Mouse (Mus musculus): ENCODE measurements around the gene Trex1. TPM values are rescaled to one million over a fixed set of nuclear protein-coding genes. Genes with fewer than 3 reads are reported as not detected.

The Trex1 gene
- polyA plus RNA-seq (2012; rRNA removed) = 37.3 and 41.4 TPM in 2 replicates

- peak; percentile 79 for DNase-seq (ENCODE audit: low spot score)
These were observed at the start of gene Trex1 for GRCm38 (mm10) chr9:109059136-109059903. Gene Trex1, minus strand, starts transcription at chr9:109059734.

GRCm38 (mm10) chr9:109107341-109107740 lies 47.8 kb upstream of the Trex1 start:
- no peak for DNase-seq (ENCODE audit: low spot score)

DNA sequence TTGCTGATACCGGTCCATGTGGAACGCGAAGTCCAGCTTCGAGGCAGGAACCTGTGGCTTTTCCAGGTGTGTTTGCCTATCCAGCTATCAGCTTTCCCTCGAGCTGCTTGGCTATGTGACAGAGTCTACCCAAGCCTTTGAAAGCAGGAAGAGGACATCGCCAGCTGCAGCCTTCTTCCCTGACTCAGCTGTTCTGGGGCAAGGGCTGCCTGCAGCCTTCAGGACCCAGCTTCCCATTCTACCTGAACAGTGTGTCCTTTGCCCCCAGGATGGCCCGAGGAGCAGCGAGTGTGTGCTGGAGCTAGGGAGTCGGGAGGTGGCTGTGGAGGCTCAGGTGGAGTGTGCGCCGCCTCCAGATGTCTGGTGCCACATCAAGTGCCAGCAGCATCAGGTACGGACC lies 46.1 kb upstream of the Trex1 start:
- no peak for DNase-seq (ENCODE audit: low spot score)

DNA sequence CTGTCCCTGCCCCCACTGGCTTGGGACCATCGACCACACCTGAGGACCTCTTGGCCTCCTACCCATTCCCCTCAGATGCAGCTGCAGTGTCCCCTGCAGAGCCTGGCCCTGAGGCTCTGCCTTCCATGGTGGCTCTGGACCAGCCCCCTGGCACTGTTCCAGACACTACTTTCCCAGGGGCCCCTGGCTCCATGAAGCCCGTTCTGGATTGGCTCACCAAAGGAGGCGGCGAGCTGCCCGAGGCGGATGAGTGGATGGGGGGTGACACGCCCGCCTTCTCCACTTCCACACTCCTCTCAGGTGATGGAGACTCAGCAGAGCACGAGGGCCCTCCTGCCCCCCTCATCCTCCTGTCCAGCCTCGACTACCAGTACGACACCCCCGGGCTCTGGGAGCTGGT lies 45.5 kb upstream of the Trex1 start:
- DNase-seq (ENCODE audit: low spot score) = no peak

- no peak for DNase-seq (ENCODE audit: low spot score)
These were observed 44.5 kb upstream of the Trex1 start for GRCm38 (mm10) chr9:109104083-109104482.

GRCm38 (mm10) chr9:109103250-109103649 lies 43.7 kb upstream of the Trex1 start:
- no peak for DNase-seq (ENCODE audit: low spot score)

- DNase-seq (ENCODE audit: low spot score) = no peak
These were observed 43.0 kb upstream of the Trex1 start for GRCm38 (mm10) chr9:109102541-109102940.

DNA sequence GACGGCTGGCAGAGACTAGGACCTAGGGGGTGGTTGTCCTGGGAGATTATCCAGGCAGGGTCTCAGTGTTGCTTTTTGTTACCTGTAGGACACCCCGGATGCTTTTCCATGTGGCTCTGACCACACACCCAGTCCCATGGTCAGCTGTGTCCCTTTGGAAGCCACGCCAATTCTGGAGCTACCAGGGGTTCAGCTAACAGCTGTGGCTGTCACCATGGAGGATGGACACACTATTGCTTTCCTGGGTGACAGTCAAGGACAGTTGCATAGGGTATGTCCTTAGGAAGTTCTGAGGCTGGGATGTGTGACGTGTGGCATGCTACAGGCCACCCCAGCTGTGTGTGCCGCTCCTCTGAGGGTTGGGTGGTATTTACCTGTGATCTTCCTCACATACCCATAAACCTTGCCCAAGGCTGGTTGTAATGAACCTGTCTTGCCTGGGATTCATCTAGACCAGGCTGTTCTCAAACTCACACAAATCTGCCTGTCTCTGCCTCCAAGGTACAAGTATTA lies 42.5 kb upstream of the Trex1 start:
- DNase-seq (ENCODE audit: low spot score) = no peak

DNA sequence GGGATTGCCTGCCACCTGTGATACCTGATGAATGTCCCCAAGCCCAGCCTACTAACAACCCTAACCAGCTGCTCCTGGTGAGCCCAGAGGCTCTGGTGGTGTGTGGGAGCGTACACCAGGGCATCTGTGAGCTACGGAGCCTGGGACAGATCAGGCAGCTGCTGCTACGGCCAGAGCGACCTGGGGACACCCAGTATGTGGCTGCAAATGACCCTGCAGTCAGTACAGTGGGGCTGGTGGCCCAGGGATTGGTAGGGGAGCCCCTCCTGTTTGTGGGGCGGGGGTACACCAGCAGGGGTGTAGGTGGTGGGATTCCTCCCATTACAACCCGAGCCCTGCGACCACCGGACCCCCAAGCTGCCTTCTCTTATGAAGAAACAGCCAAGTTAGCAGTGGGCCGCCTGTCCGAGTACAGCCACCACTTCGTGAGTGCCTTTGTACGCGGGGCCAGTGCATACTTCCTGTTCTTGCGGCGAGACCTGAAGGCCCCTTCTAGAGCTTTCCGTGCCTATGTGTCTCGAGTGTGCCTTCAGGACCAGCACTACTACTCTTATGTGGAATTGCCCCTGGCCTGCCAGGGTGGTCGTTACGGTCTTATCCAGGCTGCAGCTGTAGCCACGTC lies 40.9 kb upstream of the Trex1 start:
- no peak for DNase-seq (ENCODE audit: low spot score)

GRCm38 (mm10) chr9:109098969-109099368 lies 39.4 kb upstream of the Trex1 start:
- DNase-seq (ENCODE audit: low spot score) = no peak

- DNase-seq (ENCODE audit: low spot score) = no peak
These were observed 38.8 kb upstream of the Trex1 start for GRCm38 (mm10) chr9:109098366-109098765.

GRCm38 (mm10) chr9:109097831-109098230 lies 38.3 kb upstream of the Trex1 start:
- no peak for DNase-seq (ENCODE audit: low spot score)

- DNase-seq (ENCODE audit: low spot score) = no peak
These were observed 37.8 kb upstream of the Trex1 start for GRCm38 (mm10) chr9:109097291-109097690.

GRCm38 (mm10) chr9:109096856-109097255 lies 37.3 kb upstream of the Trex1 start:
- DNase-seq (ENCODE audit: low spot score) = no peak

DNA sequence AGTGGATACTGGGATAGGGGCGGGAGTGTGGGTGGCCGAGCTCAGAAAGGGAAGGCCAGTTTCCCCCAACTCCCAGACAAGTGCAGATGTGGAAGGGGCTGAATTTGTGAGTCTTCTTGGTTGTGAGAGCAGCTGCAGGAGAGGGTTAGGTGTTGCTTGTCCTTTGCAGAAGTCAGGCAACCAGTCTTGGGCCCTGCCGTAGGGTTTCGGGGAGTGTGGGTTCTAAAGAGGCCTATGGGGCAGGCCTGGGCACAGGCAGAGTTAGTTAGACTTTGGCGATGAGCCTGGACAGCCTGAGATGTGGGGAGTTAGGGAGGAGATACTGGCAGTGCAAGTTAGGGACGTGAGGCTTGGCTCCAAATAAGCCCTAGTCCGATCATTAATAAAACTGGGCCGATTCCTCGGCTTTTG lies 36.7 kb upstream of the Trex1 start:
- DNase-seq (ENCODE audit: low spot score) = no peak

GRCm38 (mm10) chr9:109095137-109095982 lies 35.8 kb upstream of the Trex1 start, which contains the start of gene Plxnb1:
Gene Plxnb1, plus strand, starts transcription at chr9:109095389.
- DNase-seq (ENCODE audit: low spot score) = peak; percentile 70

- no peak for DNase-seq (ENCODE audit: low spot score)
These were observed 35.1 kb upstream of the Trex1 start for GRCm38 (mm10) chr9:109094553-109095136.

DNA sequence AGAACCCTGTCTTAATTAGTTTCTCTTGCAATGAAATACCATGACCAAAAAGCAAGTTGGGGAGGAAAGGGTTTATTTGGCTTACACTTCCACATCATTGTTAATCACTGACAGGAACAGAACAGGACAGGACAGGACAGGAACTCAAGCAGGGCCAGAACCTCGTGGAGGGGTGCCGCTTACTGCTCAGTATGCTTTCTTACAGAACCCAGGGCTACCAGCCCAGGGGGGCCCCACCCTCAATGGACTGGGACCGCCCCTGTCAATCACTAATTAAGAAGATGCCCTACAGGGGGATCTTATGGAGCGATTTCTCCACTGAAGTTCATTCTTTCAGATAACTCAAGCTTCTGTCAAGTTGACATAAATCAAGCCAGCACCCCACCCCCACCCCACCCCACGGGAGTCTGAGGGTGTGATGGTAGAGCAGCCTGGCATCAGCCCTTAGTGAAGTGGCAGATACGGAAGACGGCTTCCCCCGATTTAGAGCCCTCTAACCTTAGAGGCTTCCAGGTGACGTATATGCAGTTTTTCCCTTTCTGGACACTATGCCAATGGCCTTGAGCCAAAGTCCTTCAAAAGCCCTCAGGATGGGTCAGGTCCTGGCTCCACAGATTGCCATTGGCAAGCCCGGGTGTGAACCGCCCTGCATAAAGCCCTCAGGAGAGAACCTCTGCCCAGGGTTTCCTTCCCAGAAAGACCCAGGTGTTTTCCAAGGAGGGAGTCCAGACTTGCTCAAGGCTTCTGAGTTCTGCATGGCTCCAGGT lies 34.4 kb upstream of the Trex1 start:
- DNase-seq (ENCODE audit: low spot score) = no peak

- no peak for DNase-seq (ENCODE audit: low spot score)
These were observed 33.3 kb upstream of the Trex1 start for GRCm38 (mm10) chr9:109092799-109093198.

- no peak for DNase-seq (ENCODE audit: low spot score)
These were observed 32.3 kb upstream of the Trex1 start for GRCm38 (mm10) chr9:109091802-109092201.

DNA sequence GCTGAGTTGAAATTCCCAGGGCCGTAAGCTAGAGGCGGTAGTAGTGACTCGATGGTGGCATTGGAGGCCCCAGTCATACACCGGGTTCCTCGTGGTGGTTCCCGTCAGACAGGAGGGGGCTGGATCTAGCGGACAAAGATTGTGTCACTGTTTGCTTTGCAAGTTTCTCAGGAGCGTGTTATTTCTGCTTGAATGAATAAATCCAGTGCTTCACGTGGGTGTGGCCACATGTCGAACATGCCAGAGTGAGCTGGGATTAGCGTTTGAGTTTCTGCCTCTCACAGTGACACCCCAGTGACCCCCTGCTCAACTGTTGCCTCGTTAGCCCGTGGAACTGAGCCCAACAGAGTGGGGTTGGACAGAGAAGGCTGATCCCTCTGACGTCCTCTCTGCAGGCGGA lies 30.9 kb upstream of the Trex1 start:
- no peak for DNase-seq (ENCODE audit: low spot score)

All from urinary bladder, adult 2 months (tissue).